Mouse (Mus musculus) c-Kit-positive CD71-negative TER-119-negative erythroid progenitor cells, embryonic 14.5 days (primary cell): Measurements from ENCODE around the gene Ift22.
A peak's percentile ranks its signal among the peaks of the same experiment; 100 is the strongest.
"Not testable (repeated sequence)": the region's sequence is repeated elsewhere in the genome, so short reads cannot be mapped to it uniquely, and the experiment has no call there.

Source experiments
- DNase-seq: peaks from one replicate; pipeline ENCODE4 v3.0.0-alpha.2; 2013; ENCODE audit warnings: low read depth

The Ift22 gene

DNA sequence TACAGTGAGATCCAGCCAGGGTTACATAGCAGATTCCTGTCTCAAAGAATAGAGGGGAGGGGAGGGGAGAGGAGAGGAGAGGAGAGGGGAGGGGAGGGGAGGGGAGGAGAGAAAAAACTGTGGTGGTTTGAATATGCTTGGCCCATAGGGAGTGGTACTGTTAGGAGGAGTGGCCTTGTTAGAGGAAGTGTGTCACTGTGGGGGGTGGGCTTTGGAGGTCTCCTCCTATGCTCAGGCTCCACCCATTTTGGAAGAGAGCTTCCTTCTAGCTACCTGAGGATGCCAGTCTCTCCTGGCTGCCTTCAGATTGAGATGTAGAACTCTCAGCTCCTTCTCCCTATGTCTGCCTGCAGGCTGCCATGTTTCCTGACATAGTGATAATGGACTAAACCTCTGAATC lies 39.9 kb downstream of the Ift22 start:
- no peak for DNase-seq

DNA sequence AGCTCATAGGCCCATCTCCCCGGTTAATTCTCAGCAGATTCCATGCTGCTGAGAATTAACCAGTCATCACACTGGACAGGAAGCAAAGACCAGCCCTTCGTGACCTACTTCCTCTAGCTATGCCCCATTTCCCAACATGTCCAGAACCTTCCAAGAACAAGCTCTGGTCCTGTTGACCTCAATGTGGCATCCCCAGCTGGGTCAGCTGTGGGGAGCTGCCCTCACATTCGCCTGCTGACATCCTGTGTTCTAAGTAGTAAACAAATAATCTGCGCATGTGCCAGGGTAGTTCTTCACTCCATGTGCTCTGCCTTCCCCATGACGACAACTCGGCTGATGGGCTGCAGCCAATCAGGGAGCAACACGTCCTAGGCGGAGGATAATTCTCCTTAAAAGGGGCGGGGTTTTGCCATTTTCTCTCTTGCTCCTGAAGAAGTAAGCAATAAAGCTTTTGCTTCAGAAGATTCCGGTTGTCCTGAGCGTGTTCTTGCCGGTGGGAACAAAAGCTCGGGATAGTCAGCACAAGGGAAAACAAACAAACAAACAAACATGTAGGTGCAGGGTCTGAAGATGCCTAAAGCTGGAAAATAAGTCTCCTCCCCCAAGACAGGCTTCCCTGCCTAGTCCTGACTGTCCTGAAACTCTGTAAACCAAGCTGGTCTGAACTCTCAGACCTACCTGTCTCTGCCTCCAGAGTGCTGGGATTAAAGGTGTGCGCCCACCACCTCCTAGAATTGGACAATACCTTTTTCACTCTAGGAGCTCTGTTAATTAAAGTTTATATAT lies 41.8 kb downstream of the Ift22 start:
- DNase-seq = not testable (repeated sequence)

DNA sequence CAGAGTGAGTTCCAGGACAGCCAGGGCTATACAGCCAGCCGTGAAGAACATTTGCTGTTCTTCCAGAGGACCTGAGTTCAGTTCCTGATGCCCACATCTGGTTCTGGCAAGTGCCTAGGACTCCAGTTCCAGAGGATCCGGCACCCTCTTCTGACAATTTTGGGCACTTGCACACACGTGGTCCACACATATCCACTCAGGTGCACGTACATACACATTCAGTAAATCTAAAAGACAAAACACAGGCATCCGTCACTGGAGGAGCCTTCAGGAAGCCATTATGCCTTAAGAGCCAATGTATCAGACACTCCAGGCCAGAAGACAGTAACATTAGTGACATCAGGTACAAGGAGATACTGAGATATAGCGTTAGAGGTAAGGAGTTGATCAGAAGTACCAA lies 42.6 kb downstream of the Ift22 start:
- DNase-seq = no peak

DNA sequence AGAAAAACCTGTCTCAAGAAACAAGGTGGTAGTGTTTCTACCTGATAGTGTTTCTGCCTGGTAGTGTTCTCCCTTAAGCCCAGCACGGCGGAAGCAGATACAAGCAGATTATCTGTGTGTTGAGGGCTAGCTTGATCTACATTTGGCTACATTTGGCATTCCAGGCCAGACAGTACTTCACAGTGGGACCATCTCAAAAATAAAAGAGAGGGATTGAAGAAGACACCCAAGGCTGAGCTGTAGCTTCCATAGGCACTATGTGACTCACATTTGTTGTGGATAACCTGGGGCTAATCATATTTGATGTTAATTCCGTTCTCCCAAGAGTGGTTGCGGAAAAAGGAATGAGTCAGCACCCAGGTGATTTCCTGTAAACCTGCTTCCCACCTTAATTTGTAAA lies 44.2 kb downstream of the Ift22 start:
- DNase-seq = no peak

DNA sequence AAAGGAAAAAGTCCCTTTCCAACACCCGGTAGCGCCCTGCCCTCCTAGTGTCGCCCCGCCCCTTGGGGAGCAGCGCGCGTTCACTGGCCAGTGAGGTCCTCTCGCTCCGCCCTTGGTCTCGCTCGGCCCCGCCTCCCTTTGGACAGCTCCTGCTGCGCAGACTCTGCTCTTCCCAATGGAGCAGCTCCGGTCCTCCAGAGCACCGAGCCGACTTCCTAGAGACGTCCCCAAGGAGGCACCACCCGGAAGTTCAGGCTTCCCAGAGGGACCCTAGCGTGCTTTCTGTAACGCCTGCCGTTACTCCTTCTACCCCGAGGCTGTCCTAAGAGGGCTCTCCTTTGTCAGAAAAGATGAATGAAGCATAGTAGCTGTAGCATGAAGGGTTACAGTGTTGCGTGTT lies 45.1 kb downstream of the Ift22 start, which contains the start of gene Fis1:
Fis1 (plus strand) TSS at position 261 of the 400 bp plus-strand sequence.
- peak; percentile 94 for DNase-seq

DNA sequence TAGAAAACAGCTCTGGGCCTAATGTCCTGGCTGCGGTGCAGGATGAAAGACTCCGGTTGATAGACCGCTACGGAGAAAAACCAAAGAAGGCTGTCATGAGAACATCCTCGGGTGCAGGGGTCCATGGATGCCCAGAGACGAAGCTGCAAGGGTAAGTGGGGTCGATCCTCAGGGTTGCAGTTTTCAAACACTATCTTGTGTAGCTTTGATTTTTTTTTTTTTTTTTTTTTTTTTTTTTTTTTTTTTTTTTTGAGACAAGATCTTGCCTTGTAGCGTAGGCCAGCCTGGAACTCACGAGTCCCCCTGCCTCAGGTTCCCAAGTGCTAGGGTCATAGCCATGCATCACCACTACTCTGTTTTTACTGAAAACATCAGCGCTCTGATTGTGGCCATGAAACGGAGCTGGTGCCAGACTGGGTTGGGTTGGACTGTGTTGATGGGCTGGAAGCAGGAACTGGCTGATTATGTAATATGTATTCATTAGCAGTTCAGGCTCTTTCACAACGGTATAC lies 45.5 kb downstream of the Ift22 start:
- no peak for DNase-seq

DNA sequence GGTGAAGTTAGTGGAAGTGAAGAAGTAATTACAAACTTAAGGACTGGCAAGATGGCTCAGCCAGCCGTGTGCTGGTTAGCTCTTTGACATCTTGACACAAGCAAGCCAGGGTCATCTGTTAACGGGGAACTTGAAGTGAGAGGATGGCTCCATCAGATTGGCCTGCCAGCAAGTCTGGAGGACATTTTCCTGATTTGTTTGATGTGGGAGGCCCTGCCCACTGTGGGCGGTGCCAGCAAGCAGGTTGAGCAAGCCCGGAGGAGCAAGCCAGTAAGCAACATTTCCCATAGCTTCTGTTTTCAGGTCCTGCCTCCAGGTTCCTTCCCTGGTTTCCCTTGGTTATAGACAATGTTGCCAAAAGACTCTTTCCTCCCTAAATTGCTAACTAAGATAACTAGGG lies 47.7 kb downstream of the Ift22 start:
- DNase-seq = no peak

DNA sequence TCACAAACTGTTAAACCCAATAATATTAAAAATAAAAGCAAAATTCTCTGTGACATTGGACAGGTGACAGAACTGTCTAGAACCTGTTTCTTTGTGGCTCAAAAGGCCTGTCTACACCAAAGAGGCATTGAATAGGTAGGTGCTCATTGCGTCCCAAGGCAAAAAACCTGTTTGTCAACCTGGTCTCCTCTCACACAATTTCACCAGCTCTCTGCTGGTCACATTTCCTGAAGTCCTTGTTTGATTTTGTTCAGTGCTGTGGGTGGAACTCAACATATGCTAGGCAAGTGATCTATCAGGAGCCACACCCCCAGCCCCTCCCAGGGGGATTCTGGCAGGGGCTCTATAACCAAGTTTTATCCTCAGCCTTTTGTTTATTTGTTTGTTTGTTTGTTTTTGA lies 49.3 kb downstream of the Ift22 start:
- DNase-seq = no peak

DNA sequence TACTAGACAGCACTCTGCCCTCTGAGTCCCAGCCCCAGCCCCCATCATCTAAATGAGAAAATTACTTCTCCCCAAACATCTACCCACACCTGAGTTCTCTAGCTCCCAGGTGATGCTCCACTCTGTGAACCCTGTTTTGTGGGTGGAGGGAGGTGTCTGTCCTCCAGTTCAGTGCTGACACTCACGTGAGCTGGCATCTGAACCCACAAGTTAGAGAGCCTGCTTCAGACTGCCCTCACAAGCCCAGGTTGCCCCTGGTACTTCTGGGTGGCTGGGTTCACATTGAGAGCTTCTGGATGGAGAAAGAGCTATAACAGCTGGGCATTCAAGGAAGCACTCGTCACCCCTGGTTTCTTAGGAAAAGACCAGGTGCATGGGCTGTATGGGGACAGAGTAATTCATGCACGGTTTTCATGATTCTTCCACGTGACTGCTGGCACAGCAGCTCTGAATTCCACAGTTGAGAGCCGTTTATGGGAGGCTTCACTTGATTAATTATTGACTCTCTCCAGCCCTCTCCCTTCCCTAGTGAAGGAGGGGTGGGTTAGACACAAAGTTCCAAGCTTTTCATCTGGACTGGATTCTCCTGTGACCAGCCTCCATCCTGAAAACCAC lies 51.1 kb downstream of the Ift22 start:
- DNase-seq = no peak

DNA sequence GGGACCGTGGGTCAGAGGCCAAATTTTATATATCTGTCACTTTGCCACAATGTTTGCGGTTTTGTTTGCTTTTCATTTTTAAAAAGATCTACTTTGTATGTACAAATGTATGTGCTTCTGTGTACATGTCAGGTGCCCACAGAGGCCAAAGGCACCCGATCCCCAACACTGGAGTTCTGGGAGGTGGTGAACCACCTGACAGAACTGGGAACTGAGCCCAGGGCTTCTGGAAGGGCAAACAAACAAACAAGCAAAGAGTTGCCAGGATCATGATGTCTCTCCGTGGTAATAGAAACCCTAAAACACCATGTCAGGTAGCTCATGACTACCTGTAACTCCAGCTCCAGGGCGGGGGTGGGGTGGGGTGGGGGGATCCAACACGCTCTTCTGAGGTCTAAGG lies 52.1 kb downstream of the Ift22 start:
- no peak for DNase-seq

DNA sequence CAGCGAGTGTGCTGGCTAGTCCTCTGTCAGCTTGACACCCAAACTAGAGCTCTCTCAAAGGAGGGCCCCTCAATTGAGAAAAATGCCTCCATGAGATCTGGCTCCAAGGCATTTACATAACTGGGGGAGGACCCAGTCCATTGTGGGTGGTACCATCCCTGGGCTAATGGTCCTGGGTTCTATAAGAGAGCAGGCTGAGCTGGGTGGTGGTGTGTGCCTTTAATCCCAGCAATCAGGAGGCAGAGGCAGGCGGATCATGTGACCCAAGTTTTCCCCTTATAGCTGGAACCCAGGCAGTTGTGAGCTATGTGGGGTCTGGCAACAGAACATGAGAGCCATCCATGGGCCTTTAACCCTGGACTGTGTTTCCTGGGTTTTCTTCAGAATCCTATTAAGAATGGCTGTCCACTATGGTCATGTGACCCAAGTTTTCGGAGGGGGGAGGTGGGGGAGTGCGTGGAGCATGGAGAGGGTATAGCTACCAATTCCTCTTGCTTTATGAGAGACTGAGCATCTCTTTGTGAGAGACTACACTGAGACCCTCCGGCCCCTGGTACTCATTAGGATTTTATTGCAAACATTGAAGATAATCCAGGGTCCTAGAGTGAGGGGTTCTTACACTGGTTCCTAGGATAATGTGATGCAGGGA lies 53.5 kb downstream of the Ift22 start:
- no peak for DNase-seq

DNA sequence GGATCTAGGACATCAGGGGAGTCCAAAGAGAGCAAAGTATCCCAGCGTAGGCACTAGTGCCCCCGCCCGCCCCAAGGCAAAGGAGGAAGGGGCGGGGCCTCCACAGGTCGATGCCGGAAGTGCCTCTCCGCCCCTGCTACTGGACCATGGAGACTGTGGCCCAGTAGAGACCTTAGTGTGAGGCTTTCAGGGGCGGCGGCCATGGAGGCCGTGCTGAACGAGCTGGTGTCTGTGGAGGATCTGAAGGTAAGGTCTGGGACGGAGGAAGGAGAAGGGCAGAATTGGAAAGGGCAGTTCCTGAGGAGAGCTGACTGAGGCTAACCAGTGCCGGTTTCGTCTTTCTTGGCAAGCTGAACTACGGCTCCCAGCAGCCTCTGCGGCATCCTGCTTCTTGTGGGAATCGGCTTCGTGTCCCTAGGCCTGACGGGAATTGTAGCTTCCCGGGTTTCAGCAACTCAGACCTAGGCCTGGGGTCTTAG lies 54.1 kb downstream of the Ift22 start:
- DNase-seq = peak; percentile 64

DNA sequence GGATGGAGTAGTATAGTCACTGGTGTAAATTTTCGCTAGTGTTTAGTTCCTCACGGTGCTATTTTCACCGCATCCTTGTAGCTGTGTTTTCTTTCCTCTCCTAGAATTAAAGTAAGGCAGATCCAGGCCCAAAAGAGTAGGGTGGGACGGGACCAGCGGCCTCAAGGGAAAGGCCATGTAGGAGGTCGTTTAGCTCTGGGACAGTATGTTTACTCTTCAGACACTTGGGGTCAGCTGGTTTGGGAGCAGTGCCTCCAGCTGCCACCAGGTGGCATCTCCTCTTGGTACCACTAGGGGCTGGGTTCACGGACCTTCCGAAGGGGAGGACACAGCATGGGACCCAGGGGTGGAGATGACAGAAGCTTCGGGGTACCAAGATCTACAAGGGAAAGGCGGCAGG lies 54.6 kb downstream of the Ift22 start:
- DNase-seq = peak; percentile 78

DNA sequence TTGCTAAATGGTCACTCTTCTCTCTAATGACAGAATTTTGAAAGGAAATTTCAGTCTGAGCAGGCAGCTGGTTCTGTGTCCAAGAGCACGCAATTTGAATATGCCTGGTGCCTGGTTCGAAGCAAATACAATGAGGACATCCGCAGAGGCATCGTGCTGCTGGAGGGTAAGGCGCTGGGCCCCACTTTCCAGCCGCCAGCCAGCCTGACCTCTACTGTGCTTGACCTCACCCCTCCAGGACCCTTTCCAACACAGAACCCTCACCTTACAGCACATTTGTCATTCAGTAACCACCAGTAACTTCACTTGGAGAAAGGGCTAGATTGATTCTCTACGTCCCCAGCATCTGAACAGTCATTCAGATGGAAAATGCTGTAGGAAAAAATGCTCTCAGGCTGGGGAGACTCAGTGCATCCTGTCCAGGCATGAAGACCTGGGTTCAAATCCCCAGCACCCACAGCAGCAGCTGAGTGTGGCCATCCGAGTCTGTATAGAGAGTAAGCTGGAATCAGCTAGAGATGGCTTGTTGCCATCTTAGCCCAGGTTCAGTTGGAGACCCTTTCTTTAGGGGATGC lies 55.1 kb downstream of the Ift22 start:
- no peak for DNase-seq
